Mouse (Mus musculus) kidney, postnatal 0 days (tissue): ENCODE measurements around the gene N4bp2. TPM values are rescaled to one million over a fixed set of nuclear protein-coding genes. Genes with fewer than 3 reads are reported as not detected.
A peak's percentile ranks its signal among the peaks of the same experiment; 100 is the strongest.

ENCODE experiments used
- ATAC-seq: fragments of 200-750 bp; cut with Nextera tagmentation; replicated peaks from 2 replicates; pipeline ENCODE4 v1.8.0; 2017; ENCODE audit warnings: low read depth, moderate number of reproducible peaks, moderate TSS enrichment, moderate library complexity; ENCODE audit not compliant: low FRiP score
- DNase-seq: peaks from one replicate; pipeline ENCODE4 v3.0.0-alpha.2; 2016; ENCODE audit warnings: low spot score
- H3K27ac ChIP-seq: fragments of 300-500 bp; sonication (generic); 2 replicates; pipeline ENCODE4 v1.5.1; 2014; ENCODE audit warnings: mild to moderate bottlenecking
- H3K27me3 ChIP-seq: fragments of 300-500 bp; sonication (generic); 2 replicates; pipeline ENCODE4 v1.6.1; 2014; ENCODE audit warnings: low read length, mixed read lengths; ENCODE audit not compliant: insufficient read depth
- H3K36me3 ChIP-seq: fragments of 300-500 bp; sonication (generic); 2 replicates; pipeline ENCODE4 v1.6.1; 2014; ENCODE audit warnings: low read length, mixed read lengths; ENCODE audit not compliant: insufficient read depth
- H3K4me1 ChIP-seq: fragments of 300-500 bp; sonication (generic); replicated peaks from 2 replicates; pipeline ENCODE4 v1.6.1; 2014; ENCODE audit warnings: antibody characterized with exemption, low read length, mixed read lengths; ENCODE audit not compliant: insufficient read depth
- H3K4me2 ChIP-seq: fragments of 300-500 bp; sonication (generic); 2 replicates; pipeline ENCODE4 v1.6.1; 2014; ENCODE audit warnings: mild to moderate bottlenecking, low read length, moderate library complexity, mixed read lengths
- H3K4me3 ChIP-seq: fragments of 300-500 bp; sonication (generic); replicated peaks from 2 replicates; pipeline ENCODE4 v1.5.1; 2014; ENCODE audit warnings: low read depth, low read length
- H3K9ac ChIP-seq: fragments of 300-500 bp; sonication (generic); 2 replicates; pipeline ENCODE4 v1.6.1; 2014; ENCODE audit warnings: low read depth, low read length
- H3K9me3 ChIP-seq: fragments of 300-500 bp; sonication (generic); replicated peaks from 2 replicates; pipeline ENCODE4 v1.6.1; 2016; ENCODE audit warnings: low read length, inconsistent platforms, mixed read lengths
- CTCF ChIP-seq: IDR thresholded peaks from 2 replicates; pipeline ENCODE4 v1.5.1; 2016; ENCODE audit warnings: antibody characterized with exemption, low read depth, mild to moderate bottlenecking, moderate library complexity
- WGBS: fragments of 180-500 bp; shearing (Covaris S2); extraction: QIAGEN DNeasy Blood & Tissue Kit; methylation state at CpG from one replicate; pipeline ENCODE4 v1.1.7; 2014; 5-methylcytosine and 5-hydroxymethylcytosine counted together
- polyA plus RNA-seq: library from polyadenylated mRNA; unstranded; fragments of >200 nt; fragmentation: Nextera tagmentation; extraction: Ambion mirVana; gene quantifications from 2 replicates; pipeline ENCODE4 v1.2.1, GENCODE M21; 2015

N4bp2 gene
- polyA plus RNA-seq, 1 experiment from 2014 or later: 14.9 TPM

DNA sequence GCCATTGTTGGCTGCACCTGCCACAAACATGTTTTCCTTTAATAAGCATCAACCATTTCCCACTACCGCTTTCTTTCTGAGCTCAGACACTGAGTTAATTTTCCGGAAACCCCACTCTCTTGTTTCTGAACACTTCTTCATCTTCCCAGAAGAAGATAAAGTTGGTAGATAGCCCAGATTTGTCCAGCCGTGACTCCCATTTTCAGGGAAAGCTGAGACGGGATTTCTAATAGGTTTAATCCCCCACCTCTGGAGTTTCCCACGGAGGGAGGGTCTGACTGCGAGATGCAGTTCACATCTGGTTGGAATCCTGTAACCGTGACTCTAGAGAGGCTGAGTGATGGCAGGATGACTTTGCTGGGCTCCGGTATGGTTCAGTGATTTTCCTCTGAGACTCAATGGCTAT is 91.5 kb downstream of the N4bp2 start:
- 22% methylated on average over 8 of the region's 8 CpGs for WGBS
- Histone ChIP-seq H3K4me3 (no peak overlapping the region), H3K9ac (no peak overlapping the region), H3K4me1 (no peaks in the 10 kb centered on the region), H3K27ac (no peak overlapping the region), H3K9me3 (no peaks in the 10 kb centered on the region), H3K36me3 (no peaks in the 10 kb centered on the region), H3K27me3 (no peaks in the 10 kb centered on the region), H3K4me2 (no peak overlapping the region)
- TF ChIP-seq CTCF: no peak
- ATAC-seq (no peak), DNase-seq (peak; percentile 72)

DNA sequence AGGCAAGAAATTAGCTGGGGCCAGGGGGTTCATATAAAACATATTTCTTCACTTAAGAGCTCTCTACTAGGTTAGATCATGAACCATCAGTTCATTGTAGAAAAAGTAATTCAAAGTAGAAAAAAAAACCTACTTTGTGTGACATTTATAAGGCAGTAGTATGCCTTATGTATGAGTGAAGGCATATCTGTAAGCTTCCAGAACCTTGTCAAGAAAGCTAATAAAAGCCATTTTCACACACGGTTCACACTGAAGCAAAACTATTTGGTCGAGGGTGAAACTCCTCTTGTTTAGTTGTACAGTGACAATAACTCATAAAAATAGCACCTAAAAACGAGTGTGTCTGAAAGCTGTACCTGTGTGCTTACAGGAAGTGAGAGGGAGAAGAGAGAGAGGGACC is 92.2 kb downstream of the N4bp2 start:
- ATAC-seq (no peak), DNase-seq (no peak)
- Histone ChIP-seq H3K27me3 (no peaks in the 10 kb centered on the region), H3K9ac (no peak overlapping the region), H3K27ac (no peak overlapping the region), H3K9me3 (no peaks in the 10 kb centered on the region), H3K4me2 (no peak overlapping the region), H3K4me1 (no peaks in the 10 kb centered on the region), H3K36me3 (no peaks in the 10 kb centered on the region), H3K4me3 (no peak overlapping the region)
- WGBS: 45% methylated on average over 3 of the region's 3 CpGs
- no peak for TF ChIP-seq CTCF

DNA sequence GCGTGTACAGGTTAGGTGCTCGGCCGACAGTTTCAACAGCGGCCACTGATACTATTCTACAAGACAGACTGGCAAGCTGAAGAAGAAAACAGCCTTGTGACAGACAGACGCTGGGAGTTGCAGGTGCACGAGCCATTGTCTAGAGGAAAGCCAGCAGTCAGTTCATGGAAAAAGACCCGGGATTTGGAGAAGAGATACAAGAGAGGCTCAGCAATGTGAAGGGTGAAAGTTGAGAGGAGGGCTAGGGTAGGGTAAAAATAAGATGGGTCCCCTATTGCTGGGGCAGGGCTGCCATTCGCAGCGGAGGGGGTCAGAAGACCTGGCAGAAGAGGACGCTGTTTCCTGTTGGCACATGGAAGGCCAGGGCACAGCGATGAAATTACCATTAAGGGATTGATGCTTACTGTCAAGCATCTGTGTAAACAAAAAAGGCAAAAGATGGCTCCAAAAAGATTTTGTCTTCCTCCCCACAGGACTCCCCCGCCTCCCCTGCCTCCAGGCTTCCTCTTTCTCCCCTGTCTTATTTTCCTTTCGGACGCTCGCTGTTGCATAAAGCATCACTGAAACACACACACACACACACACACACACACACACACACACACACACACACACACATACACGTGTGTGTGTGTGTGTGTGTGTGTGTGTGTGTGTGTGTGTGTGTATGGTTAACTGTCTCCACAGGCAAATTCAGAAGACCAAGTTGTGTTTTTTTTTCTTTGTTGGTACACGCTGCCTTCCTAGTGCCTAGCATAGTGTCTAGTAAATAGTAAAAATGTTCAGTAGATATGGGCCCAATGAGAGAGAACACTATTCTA is 93.5 kb downstream of the N4bp2 start:
- DNase-seq (no peak), ATAC-seq (no peak)
- no peak overlapping the region for H3K27ac ChIP-seq
- H3K4me1 ChIP-seq: no peaks in the 10 kb centered on the region
- 73% methylated on average over 17 of the region's 17 CpGs for WGBS
- no peak for TF ChIP-seq CTCF
- H3K4me2 ChIP-seq: no peak overlapping the region
- H3K27me3 ChIP-seq: no peaks in the 10 kb centered on the region
- H3K9me3 ChIP-seq: no peaks in the 10 kb centered on the region
- no peaks in the 10 kb centered on the region for H3K36me3 ChIP-seq
- H3K9ac ChIP-seq: no peak overlapping the region
- H3K4me3 ChIP-seq: no peak overlapping the region

DNA sequence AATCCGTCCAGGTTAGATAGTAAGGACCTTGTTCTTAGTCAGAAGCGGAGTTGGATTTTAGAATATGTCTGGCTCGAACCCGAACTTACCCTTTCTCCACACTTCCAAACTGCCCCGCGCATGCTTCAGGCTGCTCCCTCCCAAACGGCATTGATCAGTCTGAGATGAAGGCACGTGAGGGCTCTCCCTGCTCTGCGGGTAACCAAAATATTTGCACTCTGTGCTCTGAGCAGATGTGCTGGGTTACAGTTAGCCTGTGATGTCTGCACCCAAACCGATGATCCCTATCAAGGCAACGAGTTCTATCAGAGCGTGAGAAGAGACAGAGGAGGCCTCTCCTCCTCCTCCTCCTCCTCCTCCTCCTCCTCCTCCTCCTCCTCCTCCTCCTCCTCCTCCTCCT is 94.6 kb downstream of the N4bp2 start:
- H3K4me2 ChIP-seq: no peak overlapping the region
- no peaks in the 10 kb centered on the region for H3K36me3 ChIP-seq
- DNase-seq (no peak), ATAC-seq (no peak)
- no peaks in the 10 kb centered on the region for H3K9me3 ChIP-seq
- no peak overlapping the region for H3K4me3 ChIP-seq
- H3K27ac ChIP-seq: no peak overlapping the region
- no peaks in the 10 kb centered on the region for H3K4me1 ChIP-seq
- TF ChIP-seq CTCF: no peak
- H3K9ac ChIP-seq: no peak overlapping the region
- 49% methylated on average over 12 of the region's 12 CpGs for WGBS
- H3K27me3 ChIP-seq: no peaks in the 10 kb centered on the region

DNA sequence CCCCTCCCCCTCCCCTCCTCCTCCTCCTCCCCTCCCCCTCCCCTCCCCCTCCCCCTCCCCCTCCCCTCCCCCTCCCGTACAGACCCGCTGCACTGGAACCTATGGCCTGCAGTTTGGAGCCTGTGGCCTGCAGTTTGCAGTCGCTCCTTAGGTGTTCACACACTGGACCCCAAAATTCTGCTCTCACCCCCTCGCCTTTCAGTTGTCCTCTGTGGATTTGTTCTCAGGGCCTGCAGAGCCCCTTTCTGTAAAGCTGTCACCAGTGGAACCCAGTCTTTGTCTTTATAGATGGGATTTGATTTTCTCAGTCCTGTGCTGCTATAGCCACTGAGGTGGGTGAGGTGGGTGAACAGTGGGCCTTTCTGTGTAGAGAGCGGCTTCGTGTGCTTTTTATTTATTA is 95.0 kb downstream of the N4bp2 start:
- TF ChIP-seq CTCF: no peak
- Histone ChIP-seq H3K27ac (no peak overlapping the region), H3K4me1 (no peaks in the 10 kb centered on the region), H3K9ac (no peak overlapping the region), H3K27me3 (no peaks in the 10 kb centered on the region), H3K4me2 (no peak overlapping the region), H3K9me3 (no peaks in the 10 kb centered on the region), H3K4me3 (no peak overlapping the region), H3K36me3 (no peaks in the 10 kb centered on the region)
- WGBS: 70% methylated on average over 3 of the region's 6 CpGs
- ATAC-seq: no peak
- DNase-seq: no peak

DNA sequence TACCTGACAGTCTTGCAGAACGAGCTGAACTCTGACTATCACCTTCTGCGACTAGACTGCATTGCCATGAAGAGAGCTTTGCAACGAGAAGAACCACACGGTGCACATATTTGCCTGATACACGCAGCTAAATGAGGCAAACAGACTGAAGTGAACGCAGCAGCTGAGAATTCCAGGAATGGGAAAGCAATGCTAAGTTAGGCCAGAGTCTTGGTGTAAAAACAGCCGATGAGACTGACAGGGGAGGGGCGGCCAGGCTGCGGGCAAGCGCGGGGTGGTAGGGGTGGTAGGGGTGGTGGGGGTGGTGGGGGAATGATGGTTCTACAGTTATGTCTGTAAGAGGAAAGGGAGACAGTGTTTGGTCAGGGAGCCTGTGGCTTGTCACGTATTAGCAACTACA is 95.6 kb downstream of the N4bp2 start:
- Histone ChIP-seq H3K27me3 (no peaks in the 10 kb centered on the region), H3K4me3 (no peak overlapping the region), H3K27ac (no peak overlapping the region), H3K4me2 (no peak overlapping the region), H3K9me3 (no peaks in the 10 kb centered on the region), H3K9ac (no peak overlapping the region), H3K36me3 (no peaks in the 10 kb centered on the region), H3K4me1 (no peaks in the 10 kb centered on the region)
- DNase-seq: peak; percentile 55
- whole genome bisulfite sequencing: 43% methylated on average over 12 of the region's 12 CpGs
- no peak for TF ChIP-seq CTCF
- no peak for ATAC-seq

DNA sequence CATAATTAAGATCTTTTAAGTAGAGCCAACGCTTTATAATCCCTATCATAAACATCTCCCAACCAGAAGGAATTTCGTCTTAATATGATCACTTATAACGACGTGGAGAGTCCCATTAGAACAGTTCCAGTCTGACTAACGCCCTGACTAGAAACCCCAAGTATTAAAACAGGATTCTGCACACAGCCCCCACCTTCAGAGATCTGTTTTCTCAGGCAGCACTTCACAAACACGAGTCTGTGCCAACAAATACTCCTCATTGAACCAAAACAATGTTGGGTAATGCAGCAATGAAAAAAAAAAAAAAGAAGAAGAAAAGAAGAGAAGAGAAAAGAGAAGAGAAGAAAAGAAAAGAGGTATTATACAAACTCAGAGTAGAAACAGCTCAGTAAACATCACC is 96.1 kb downstream of the N4bp2 start:
- no peak overlapping the region for H3K4me3 ChIP-seq
- no peak for TF ChIP-seq CTCF
- H3K4me2 ChIP-seq: no peak overlapping the region
- DNase-seq (no peak), ATAC-seq (no peak)
- no peaks in the 10 kb centered on the region for H3K4me1 ChIP-seq
- 49% methylated on average over 6 of the region's 6 CpGs for WGBS
- H3K27me3 ChIP-seq: no peaks in the 10 kb centered on the region
- H3K9me3 ChIP-seq: no peaks in the 10 kb centered on the region
- no peak overlapping the region for H3K27ac ChIP-seq
- no peak overlapping the region for H3K9ac ChIP-seq
- no peaks in the 10 kb centered on the region for H3K36me3 ChIP-seq
